Mouse (Mus musculus) C2C12 (cell line): Measurements from ENCODE around the gene Xxylt1. TPM values are rescaled to one million over a fixed set of nuclear protein-coding genes. Genes with fewer than 3 reads are reported as not detected.

Experiments
- H3K27me3 ChIP-seq: one replicate; pipeline ENCODE4 v1.6.1; 2011; ENCODE audit not compliant: control insufficient read depth, insufficient read depth, insufficient read length
- H3K36me3 ChIP-seq: one replicate; pipeline ENCODE4 v1.6.1; 2011; ENCODE audit not compliant: control insufficient read depth, insufficient read depth
- H3K4me3 ChIP-seq: one replicate; pipeline ENCODE4 v1.5.1; 2011; ENCODE audit warnings: mild to moderate bottlenecking, control low read depth; ENCODE audit not compliant: poor library complexity, insufficient read depth, severe bottlenecking
- H3K79me2 ChIP-seq: one replicate; pipeline ENCODE4 v1.6.1; 2011; ENCODE audit not compliant: control insufficient read depth, insufficient read depth
- H3K79me3 ChIP-seq: one replicate; pipeline ENCODE4 v1.6.1; 2011; ENCODE audit warnings: low read depth, control low read depth
- H3ac ChIP-seq: one replicate; pipeline ENCODE3; 2011; ENCODE audit warnings: low read depth; ENCODE audit not compliant: control insufficient read depth, insufficient read length
- CEBPB ChIP-seq: IDR thresholded peaks from one replicate; pipeline ENCODE4 v1.6.1; 2011; ENCODE audit warnings: low read depth, mild to moderate bottlenecking, control low read depth, moderate library complexity
- CTCF ChIP-seq: IDR thresholded peaks from one replicate; pipeline ENCODE4 v1.5.1; 2011; ENCODE audit not compliant: control insufficient read depth, insufficient read depth, insufficient read length
- FOSL1 ChIP-seq: IDR thresholded peaks from one replicate; pipeline ENCODE4 v1.8.0; 2011; ENCODE audit warnings: mild to moderate bottlenecking, low read length; ENCODE audit not compliant: poor library complexity, insufficient read depth, severe bottlenecking
- MAX ChIP-seq: IDR thresholded peaks from one replicate; pipeline ENCODE4 v1.6.1; 2011; ENCODE audit warnings: mild to moderate bottlenecking, control low read depth
- MYOD1 ChIP-seq: IDR thresholded peaks from one replicate; pipeline ENCODE4 v1.6.1; 2011; ENCODE audit warnings: low read depth; ENCODE audit not compliant: control insufficient read depth, insufficient read length
- MYOG ChIP-seq: IDR thresholded peaks from one replicate; pipeline ENCODE4 v1.6.1; 2011; ENCODE audit not compliant: control insufficient read depth, insufficient read length; ENCODE audit errors: extremely low read depth
- USF1 ChIP-seq: IDR thresholded peaks from one replicate; pipeline ENCODE4 v1.6.1; 2011; ENCODE audit warnings: low read depth, mild to moderate bottlenecking, control low read depth, moderate library complexity
- polyA plus RNA-seq: library from polyadenylated mRNA; unstranded; fragments of >200 nt; fragmentation: generic; extraction: Trizol; gene quantifications from one replicate; pipeline ENCODE4 v1.2.1, GENCODE M21; 2012; ENCODE audit warnings: missing spikeins

Xxylt1 gene
- polyA plus RNA-seq, 1 experiment = 10.4 TPM

DNA sequence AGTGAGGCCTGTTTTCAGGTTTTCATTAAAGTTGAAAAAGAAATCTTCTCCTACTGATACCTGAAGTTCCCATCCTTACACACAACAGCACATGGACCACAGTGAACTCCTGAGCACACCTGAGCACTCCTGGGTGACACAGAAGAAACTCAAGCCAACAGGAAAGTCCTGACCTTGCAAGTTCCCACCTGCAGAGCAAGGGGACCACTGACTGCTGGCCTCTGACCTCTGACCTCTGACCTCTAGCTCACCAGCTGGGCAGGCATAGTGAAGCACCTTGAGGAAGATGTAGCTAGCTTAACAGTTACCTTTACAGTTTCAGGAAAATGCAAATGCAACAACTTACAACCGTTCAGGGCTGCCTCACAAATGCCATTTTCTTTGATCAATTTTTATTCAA is 18.7 kb upstream of the Xxylt1 start:
- TF ChIP-seq CEBPB (no peak), MYOD1 (no peak), USF1 (no peak), FOSL1 (no peak), MYOG (no peak), MAX (no peak), CTCF (no peak)
- Histone ChIP-seq H3K79me2 (no peaks in the 10 kb centered on the region), H3ac (no peak overlapping the region), H3K36me3 (peaks cover 38% of the 10 kb centered on the region), H3K27me3 (no peaks in the 10 kb centered on the region), H3K79me3 (no peaks in the 10 kb centered on the region), H3K4me3 (no peak overlapping the region)

- Histone ChIP-seq H3K27me3 (no peaks in the 10 kb centered on the region), H3K4me3 (no peak overlapping the region), H3ac (no peak overlapping the region), H3K79me2 (no peaks in the 10 kb centered on the region), H3K79me3 (no peaks in the 10 kb centered on the region), H3K36me3 (peaks cover 7% of the 10 kb centered on the region)
- TF ChIP-seq CEBPB = no peak
- TF ChIP-seq MYOG = no peak
- no peak for TF ChIP-seq FOSL1
- no peak for TF ChIP-seq MYOD1
- no peak for TF ChIP-seq MAX
- no peak for TF ChIP-seq USF1
- TF ChIP-seq CTCF = no peak
Measured at GRCm38 (mm10) chr16:31094036-31094435, 12.8 kb upstream of the Xxylt1 start.

DNA sequence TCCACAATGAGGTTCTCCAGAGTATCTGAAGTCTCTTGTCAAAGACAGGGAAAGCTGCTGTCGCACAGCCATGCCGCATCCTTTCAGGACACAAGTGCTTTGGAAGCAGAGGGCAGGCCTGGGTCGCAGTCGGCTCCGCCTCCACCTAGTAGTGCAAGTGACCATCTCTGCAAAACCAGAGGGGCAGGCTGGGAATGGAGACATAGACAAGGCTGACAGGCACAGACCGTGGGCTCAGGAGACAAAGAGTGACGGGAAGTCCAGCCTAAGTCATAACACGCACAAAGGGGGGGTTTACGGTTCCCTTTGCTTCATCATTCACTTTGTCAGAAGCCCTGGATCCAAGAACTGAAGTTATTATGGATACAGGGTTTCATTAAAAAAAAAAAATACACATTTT is 12.0 kb upstream of the Xxylt1 start:
- Histone ChIP-seq H3K36me3 (peaks cover 3% of the 10 kb centered on the region), H3K27me3 (no peaks in the 10 kb centered on the region), H3K79me3 (no peaks in the 10 kb centered on the region), H3K4me3 (no peak overlapping the region), H3K79me2 (no peaks in the 10 kb centered on the region), H3ac (no peak overlapping the region)
- TF ChIP-seq MYOD1 = no peak
- no peak for TF ChIP-seq CEBPB
- no peak for TF ChIP-seq CTCF
- TF ChIP-seq USF1 = no peak
- TF ChIP-seq MAX = no peak
- TF ChIP-seq FOSL1 = no peak
- TF ChIP-seq MYOG = no peak

- no peak for TF ChIP-seq MAX
- no peak for TF ChIP-seq MYOD1
- TF ChIP-seq CEBPB = no peak
- no peak for TF ChIP-seq MYOG
- no peak for TF ChIP-seq CTCF
- TF ChIP-seq FOSL1 = no peak
- no peak for TF ChIP-seq USF1
- no peaks in the 10 kb centered on the region for H3K27me3 ChIP-seq
Measured at GRCm38 (mm10) chr16:31081891-31082290, 659 bp upstream of the Xxylt1 start.

GRCm38 (mm10) chr16:31080573-31081051 is 620 bp downstream of the Xxylt1 start:
- TF ChIP-seq MYOD1 (no peak), CEBPB (no peak), USF1 (no peak), FOSL1 (no peak), MYOG (no peak), MAX (no peak), CTCF (no peak)
- Histone ChIP-seq H3K27me3 (no peaks in the 10 kb centered on the region), H3K79me3 (peaks cover 2% of the 10 kb centered on the region), H3K79me2 (peaks cover 13% of the 10 kb centered on the region), H3ac (peak overlapping the region; percentile 72), H3K4me3 (peak overlapping the region; percentile 45), H3K36me3 (no peaks in the 10 kb centered on the region)

More at GRCm38 (mm10) chr16:31081891-31082290, 659 bp upstream of the Xxylt1 start:
- Histone ChIP-seq H3K79me2 (peaks cover 13% of the 10 kb centered on the region), H3K79me3 (peaks cover 2% of the 10 kb centered on the region), H3K36me3 (no peaks in the 10 kb centered on the region), H3K4me3 (no peak overlapping the region), H3ac (no peak overlapping the region)

DNA sequence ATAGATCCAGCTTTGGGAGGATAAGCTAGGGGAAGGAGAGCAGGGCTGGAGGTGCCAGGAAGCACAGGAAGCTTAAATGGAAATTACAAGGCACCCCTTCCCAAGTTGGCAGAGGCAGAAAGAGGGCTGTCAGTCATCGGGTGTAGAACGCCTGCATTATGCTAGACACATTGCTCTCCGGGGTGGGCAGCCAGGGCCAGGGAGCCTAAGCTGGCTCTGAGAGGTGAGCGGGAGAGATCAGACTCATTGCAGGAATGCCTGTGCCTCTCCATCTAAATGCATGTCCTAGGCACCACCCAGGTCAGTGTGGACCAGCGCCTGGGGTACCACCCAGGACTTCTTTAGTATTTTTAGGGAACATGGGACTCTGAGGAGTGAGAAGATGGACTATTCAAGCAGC is 3.8 kb downstream of the Xxylt1 start:
- TF ChIP-seq MYOG (no peak), CEBPB (no peak), USF1 (no peak), FOSL1 (no peak), MYOD1 (no peak), MAX (no peak), CTCF (no peak)
- no peak overlapping the region for H3ac ChIP-seq
- no peaks in the 10 kb centered on the region for H3K36me3 ChIP-seq
- no peak overlapping the region for H3K4me3 ChIP-seq
- H3K27me3 ChIP-seq = no peaks in the 10 kb centered on the region
- H3K79me3 ChIP-seq = peaks cover 2% of the 10 kb centered on the region
- peaks cover 13% of the 10 kb centered on the region for H3K79me2 ChIP-seq
